Mouse (Mus musculus): ENCODE data around the gene Ncdn.

DNA sequence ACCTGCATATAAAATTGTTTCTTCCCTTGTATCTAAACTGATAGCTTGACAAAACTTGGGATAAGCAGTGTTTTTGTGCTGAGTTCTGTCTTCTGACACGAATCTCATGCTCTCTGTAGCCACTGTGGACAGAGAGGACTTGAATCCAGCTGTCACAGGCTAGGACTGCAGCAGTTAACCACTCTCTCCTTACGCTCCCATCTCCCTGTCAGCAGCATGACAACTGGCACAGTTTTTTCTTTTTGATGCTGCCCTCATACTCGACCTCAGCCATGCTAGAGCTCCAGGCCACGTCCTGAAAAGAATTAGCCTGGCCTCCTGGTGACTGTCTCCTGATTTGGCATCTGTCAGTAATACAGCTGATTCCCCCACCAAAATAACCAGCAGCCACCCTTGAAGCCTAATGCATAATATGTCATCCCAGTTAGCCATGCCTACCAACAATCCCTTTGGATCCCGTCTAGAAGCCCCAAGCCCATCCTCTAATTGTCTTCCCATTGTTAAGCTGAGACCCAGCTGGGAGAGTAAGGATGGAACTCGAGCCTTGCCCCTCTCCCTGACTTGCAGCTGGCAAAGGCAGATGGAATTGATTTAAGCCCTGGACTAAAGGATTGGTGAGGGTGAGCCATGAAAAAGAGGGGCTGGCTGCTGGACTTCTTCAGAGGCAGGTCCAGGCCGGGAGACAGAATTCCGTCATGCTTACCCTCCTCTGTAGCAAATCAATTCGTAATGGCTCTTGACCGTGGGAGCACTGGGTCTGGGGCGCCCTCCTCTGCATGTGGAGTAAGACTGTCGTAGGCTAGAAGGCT, 46.4 kb downstream of the Ncdn start:
- TF ChIP-seq CTCF (IDR thresholded peaks at IDR 0.05; ENCODE audit: low read depth, low read length) (no peak), POLR2A (IDR thresholded peaks at IDR 0.05; ENCODE audit: insufficient read depth, low read length) (no peak), EP300 (IDR thresholded peaks at IDR 0.05; ENCODE audit: insufficient read depth, low read depth, low read length) (no peak)

Data from ES-Bruce4 (cell line).